Mouse (Mus musculus) lung, adult 18-20 months (tissue): ENCODE measurements at regions not wholly inside any gene's neighbourhood (a gene's known extent, or its start where the extent isn't known, plus 50 kb on each side); places are given as distances from the start of the nearest gene placed in this dataset.
A peak's percentile ranks its signal among the peaks of the same experiment; 100 is the strongest.

Experiments used
- DNase-seq, 2 experiments: peaks; one replicate each; pipeline ENCODE4 v3.0.0; 2022; ENCODE audit warnings: mixed read lengths in 2 of 2

DNA sequence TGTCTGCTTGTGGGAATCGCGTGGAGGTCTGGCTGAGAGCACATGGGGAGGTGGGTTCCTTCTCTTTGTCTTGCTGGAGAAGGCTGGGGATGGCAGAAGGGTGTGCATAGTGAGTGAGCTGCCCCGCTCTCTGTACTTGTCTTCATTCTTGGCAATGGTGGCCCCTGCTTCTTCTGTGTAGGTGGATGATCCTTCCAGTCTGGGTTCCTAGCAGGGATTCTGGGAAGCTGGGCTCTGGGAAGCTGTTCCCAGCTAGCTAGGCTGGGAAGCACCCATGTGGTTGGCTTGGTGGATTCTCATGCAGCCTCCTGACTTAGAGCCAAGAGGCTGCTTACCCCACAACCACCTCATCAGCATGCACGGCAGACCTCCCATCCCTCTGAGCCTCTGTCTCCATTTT is 156.6 kb downstream of the 9530068E07Rik start:
- no peak for DNase-seq

DNA sequence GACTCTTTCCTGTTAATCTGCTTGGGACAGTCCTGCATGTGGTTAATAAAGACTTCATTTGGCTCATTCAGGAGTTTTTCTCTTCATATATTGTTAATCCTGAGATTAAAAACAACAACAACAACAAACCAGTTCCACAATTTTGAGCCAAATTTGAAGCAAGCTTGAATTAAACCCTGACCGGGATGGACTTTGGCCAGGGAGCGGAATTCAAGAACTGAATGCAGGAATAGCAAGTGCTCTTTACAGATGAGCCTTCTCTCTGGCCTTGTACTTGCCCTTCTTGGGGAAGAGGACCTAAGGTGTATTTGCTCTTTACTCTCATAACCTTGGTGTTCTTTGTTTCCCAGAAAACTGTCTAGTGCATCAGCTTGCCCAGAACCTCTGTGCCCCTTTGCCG is 161.6 kb downstream of the 9530068E07Rik start:
- no peak for DNase-seq

DNA sequence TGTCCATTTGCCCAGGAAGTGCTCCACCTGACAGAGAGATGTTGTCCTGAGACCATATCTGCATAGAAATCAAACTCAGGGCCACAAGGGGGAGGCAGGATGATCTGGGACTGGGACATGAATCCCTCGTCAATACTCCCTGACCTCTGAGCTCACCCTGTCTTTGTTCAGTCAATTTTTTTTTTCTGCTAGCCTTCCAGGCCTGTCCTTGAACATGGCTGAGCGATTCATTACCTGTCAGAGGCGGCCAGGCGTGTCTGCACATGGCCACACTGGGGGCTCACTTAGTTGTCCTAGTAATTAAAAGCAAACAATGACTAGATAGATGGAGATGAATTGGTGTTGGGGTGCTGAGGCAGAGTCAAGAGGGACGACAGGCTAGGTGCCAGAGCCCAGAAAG is 162.6 kb downstream of the 9530068E07Rik start:
- DNase-seq: no peak

DNA sequence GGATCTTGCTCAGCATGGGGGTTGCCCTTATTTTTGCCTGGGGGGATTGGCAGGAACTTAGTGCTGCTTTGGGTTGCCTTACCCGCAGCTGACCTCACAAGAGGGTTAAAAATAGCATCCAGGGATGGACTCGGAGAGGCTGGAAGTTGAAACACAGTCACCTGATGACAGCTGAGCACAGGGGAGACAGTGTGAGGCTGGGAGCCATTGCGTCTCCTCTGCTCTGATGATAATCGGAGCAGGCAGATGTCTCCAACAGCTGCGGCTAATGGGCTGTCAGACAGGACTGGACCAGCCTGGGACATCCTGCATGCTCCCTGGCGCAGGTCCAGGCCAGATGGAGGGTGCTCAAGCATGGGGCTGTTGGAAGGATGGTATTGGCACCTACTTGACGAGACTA is 165.1 kb downstream of the 9530068E07Rik start:
- DNase-seq: peak; percentile 9 to 27

DNA sequence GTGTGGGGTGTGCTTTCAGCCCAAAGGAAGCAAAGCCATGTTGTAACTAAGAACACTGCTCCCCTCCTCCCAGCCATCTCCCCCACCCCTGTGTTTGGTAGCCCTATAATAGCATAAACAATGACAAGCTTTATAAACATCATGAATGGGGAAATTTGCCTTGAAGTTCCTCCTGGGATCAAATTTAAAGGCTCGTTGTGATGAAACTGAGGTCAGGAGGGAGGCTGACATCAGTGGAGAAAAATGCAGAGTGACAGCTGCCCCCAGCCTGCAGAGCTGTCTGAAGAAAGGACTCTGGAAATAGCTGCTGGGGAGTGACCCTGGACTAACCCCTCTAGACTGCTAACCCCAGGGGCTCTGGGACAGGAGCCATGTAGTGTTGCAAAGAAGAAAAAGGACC is 169.2 kb downstream of the 9530068E07Rik start:
- peak; percentile 42 to 49 for DNase-seq

DNA sequence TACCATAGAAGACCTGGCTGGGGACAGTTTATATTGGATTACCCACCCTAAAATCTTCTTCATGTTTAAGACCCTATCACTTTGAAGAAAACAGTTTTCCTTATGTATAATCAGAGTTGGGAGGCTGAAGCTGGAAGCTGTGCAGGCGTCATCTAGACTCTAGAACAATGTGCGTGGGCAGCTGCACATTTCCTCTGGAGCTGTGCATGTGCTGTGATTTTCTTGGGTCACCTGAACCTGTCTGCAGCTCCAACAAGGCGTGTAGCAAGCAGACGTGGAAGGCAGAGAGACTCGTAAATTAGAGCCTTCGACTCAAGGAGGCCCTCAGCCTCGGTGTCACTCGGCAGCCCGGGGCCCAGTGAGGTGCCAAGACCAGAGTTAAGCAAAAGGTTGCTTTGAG is 169.8 kb downstream of the 9530068E07Rik start:
- DNase-seq: no peak

DNA sequence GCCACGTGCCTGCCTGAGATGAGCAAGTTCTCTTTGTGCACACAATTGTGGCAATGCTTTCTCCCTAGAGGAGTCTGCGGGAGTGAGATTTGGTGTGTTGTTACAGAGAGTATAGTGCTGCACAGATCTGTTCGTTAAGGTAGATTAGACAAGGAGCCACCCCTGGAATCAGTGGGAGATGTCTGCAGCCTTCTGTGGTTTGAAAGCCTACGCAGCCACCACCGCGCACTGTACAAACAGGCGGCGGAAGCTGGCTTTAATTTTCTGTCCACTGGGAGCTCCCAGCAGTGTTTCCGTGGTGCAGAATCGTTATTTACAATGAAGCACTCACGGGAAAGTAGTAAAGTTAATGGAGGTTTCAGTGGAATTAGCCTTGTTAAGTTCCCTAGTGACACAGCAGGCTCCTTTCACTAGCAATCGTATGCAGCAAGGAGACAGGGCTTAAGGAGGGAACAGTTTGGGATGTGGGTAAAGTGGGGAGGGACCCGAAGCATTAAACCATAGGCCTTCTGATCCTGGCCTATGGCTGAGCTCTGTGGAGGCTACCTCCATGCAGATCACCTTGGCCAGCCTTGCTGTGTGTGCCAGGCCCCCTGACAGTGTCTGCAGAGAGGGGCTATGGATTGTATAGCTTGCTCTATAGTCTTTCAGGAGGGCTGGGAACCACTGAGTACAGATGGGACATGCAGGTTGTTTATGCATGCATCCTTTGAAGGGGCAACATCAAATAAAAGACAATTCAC is 171.9 kb downstream of the 9530068E07Rik start:
- DNase-seq: no peak

DNA sequence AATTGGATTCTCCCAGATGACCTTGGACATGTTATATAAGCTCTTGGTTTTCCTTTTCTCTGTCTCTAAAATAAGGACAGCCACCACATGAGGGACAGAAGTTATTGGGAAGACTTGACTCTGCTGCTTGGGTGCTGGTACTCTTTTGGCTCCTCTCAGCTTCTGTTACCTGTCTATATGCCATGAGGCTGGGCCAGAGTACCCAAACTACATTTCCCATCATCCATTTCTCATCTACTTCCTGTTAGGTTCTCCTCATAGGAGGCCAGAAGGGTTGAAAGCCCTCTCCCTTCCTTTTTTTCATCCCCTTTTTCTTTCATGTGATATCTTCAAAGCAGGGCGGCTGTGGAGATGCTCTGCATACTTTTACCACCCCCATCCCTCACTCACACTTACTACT is 172.6 kb downstream of the 9530068E07Rik start:
- no peak for DNase-seq

DNA sequence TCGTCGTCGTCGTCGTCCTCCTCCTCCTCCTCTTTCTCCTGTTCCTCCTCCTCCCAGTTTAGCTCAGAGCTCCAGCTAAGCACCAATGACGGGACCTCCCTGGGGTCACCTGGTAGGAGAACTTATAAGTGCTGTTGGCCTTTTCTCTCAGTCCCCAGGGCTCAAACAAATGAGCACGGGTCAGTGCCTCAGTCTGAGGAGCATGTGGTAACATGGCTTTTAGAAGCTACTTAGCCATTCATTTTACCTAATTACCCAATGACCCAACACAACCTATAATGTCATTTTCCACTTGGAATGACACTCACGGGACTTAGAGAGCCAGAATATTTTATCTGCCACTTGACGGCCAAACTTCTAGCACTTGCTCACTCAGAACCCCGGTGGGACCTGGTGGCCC is 173.5 kb downstream of the 9530068E07Rik start:
- DNase-seq: no peak

DNA sequence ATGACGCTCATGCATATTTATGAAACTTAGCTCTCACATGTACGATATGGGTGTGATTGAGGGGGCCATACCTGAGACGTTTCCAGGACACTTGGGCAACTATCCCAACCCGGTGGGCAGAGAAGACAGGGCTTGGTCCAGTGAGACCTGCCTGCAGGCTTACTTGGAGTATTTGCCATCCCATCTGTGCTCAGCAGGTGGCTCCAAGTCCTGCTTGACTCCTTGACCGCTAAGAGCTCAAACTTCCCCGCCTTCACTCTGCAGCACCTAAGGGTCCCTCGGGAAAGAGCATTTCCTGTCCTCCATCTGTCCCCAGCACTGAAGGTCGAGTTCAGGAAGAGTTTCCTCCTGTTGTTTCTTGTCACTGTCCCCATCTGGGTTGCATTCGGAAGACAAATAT is 182.2 kb downstream of the 9530068E07Rik start:
- DNase-seq: no peak

DNA sequence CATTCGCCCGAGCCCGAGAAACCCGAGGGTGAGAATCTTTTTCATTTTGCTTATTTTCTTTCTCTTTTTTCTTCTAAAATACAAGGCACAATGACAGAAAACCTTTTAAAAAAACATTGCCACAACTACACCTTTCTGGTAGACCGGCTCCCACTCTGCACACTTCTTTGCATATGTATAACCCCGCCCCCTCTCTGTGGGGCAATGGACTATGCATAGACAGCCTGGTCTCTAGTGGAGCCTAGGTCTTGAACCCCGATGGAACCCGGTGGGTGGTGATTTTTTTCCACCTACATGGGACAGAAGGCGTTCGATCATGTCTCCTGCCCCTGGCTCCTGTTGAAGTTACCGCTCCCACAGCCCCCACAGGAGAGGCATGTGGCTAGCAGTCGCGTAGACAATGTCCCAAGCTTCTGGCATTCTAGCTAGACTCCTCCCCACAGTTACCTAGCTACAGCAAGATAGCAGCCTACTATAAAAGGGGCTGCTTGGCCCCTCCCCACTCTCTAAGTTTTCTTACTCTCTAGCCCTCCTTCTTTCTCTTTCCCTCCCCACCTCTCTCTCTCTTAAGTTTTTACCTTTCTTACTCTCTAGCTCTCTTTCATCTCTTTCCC is 183.6 kb downstream of the 9530068E07Rik start:
- DNase-seq: no peak

DNA sequence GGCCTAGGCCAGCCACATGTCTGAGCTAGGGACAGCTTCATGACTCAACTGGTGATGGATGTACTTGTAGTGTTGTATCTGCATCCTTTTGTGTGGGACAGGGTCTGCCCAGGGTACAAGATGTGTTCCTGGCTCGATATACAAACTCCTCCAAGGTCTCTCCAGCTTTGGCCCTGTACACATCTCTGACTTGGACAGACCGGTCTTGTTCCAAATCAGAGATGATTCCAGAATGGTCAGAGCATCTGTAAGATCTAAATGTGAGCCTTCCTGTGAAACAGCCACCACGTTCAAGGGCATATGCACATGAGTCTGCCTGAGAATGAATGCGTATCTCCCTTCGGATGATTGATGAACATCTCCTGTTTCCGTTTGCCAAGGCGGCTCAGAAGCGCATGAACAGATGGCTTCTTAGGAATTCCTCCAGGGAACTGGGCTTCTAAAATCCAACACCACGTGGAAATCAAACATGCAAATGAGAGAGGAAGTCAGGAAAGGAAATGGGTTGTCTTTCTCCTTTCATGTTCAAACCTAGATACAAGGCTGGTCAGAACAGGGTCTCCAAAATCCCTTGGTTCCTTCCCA is 172.7 kb upstream of the Fstl4 start:
- DNase-seq: no peak

DNA sequence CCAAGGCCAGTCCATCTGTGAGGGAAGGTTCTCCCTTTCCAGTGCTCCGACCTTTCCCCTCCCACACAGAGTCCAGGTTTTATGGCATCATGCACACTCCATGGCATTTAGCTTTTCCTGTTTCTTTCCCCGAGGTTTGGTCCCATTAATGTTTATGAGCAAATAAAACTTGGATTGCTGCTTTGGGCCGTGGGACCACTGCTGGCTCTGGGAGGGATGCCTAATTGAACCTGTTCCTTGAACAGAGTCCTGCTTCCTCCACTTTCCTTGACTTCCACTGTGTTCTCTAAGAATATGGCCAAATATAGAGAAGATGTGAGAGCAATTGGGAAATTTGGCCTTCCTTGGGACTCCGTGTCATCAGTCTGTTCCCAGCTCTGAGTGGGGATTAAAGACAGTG is 170.3 kb upstream of the Fstl4 start:
- no peak for DNase-seq

DNA sequence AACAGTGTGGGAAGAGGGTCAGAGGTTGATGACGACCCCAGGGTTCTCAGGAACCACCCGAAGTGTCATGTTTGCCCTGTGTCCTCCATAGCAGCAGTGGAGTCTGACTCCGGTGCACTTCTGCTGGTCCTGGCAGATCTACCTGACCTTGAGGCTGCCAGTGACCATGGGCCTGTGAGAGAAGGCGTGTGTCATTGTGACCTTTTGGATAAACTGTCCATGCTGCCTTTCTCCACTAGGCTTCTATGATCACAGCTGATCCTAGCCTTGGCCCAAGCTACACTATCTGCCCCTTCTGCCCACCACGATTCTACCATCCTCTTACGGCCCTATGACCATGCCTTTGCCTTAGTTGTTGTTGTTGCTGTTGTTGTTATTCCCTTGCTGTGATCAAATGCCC is 163.2 kb upstream of the Fstl4 start:
- no peak for DNase-seq

DNA sequence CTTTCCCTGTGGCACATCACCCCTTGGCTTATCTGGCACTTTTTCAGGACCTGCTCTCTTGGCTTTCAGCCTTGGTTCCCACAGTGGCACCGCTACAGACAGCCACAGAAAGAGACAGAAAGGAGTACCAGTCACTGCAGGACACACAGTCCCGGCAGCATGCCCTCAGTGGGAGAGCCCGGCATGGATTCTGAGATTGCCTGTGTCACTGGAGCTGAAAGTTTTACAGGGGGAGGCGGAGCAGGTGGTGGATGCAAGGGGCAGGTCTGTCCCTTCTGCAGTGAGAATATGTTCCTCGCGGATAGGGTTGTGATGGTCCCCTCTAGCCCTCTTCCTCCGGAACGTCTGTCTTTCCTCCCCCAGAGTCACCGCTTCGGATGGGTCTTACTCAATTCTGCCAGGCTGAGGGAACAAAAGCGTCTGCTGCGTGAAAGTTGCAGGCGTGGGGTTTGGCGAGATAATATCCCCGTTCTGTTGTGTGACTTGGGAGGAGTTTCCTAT is 162.3 kb upstream of the Fstl4 start:
- DNase-seq: no peak

DNA sequence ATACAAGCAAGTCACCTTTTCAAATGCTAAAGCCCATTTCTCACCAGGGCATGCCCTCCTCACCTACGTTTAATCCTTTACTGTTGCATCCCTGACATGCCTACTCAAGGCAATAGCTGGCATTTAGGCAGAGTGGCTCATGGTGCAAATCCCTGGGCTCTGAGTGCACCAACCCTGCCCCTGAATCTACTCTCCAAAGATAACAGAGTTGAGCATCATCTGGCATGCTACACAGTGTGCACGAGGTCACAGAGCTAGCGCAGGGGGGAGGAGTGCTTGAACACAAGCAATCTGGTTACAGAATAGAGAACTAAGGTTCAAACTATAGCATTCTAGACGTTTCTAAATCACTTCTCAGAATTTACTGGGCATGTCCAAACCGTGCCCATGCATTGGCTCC is 161.6 kb upstream of the Fstl4 start:
- no peak for DNase-seq

DNA sequence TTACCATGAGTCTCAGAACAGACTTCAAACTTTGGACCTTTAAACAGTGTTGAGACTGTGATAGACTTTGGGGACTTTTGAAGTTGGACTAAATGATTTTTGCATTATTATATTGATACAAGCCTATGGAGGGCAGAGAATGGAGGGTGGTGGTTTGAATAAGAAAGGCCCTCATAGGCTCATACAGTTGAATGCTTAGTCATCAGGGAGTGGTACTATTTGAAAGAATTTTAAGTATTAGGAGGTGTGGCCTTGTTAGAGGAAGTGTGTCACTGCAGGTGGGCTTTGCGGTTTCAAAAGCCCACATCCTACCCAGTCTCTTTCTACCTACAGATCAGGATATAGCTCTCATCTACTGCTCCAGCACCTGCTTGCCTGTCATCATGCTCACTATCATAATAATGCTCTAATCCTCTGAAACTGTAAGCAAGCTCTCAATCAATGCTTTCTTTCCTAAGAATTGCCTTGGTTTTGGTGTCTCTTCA is 153.7 kb upstream of the Fstl4 start:
- DNase-seq: no peak

DNA sequence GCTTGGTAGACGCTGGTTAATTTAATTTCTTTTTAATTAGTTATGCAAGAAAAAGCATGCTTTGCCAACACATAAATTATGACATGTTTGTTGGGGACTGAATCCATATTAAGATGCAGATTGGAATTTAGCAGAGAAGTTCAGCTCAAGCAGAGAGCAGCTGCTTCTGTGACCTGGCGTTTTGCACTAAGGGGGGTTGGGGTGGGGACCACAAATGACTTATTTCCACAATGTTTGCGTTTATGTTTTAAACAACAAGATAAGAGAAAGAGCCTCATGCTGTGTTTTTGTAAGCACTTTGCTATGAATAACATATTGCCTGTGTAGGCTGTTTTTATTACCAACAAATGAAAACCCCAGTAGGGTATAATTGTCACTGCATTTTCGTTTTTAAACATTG is 148.8 kb upstream of the Fstl4 start:
- DNase-seq: no peak

DNA sequence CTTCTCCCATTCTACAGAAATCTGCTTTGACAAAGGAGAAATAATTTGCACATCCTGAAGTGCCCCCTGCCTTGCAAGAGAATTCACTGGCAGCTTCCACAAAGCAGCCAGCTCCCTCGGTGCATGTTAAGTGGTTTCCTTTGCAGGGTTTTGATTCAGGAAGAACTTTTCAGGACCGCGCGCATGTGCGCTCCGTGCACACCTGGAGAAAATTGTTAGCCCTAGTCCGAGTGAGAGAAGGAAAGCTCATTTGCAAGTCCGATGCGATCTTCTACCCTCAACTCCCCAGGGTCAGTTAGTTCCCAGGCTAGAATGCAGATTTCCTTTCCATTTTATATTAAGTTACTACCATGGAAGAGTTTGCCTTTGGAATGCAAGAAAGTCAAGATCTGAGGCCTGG is 145.8 kb upstream of the Fstl4 start:
- no peak for DNase-seq

DNA sequence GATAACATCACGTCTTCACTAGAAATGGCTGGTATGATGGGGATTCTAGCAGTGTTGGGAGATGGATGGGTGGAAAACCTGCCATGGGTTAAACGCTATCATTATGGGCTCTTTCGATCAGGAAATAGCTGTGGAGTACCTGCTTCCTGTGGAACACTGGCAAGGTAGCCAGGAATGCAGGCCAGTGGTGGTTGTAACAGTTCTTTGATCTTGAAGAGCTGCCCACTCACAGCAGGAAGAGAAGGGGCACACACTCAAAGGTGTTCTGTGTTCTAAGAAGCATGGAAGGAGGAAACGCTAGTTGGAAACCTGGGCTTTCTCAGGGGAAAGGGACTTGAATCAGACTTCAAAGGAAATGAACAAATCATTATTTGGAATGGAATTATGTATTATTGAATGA is 141.6 kb upstream of the Fstl4 start:
- peak; percentile 33 to 60 for DNase-seq

DNA sequence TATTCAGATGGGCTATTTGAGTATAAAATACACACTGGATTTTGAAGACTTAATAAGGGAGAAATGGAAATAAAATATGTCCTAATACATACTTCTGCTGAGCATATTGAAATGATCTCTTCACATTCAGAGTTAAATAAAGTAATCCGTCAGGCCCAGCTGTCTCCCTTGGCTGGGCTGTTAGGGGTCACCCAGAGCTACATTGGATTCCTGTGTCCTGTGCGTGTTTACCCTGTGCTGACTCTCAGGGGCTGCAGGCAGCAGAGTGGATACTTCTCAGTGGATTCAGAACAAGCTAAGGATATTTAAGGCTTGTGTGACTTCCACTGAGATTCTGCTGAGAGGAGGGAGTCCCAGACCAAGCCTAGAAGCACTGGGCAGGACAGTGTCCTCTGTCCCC is 135.6 kb upstream of the Fstl4 start:
- no peak for DNase-seq

DNA sequence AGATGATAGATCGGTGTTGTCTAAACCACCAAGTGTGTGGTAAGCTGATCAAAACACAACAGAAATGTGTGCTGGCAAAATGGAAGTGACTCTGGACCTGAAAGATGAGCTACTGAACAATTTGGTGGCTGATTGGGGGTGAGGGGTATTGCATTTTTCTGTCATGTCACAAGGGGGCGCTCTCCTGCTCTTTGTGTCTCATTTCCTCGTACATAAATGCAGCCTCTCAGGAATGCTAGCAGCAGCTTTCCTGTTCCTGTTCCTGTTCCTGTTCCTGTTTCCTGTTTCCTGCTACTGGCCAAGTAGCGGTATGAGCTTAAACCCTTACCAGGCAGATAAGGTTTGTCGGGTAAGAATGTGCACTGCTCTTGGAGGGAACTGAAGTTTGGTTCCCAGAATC is 134.7 kb upstream of the Fstl4 start:
- no peak for DNase-seq

DNA sequence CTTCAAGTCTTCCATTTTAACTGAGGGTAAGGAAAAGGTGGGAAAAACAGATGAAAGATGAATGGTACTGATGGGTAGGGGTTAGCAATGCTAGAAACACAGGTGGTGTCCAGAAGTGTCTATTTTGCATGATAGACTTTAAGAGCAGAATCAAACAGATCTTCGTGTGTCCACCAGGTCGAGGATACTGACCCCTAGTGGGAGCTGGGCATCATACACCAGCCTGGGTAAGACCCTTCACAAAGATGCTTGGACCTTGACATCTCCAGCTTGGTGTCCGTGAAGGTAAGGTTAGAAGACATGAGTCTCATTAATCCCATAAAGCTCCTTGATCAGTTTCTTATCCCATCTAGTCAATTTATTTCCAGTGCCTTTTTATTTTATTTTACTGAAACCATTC is 132.9 kb upstream of the Fstl4 start:
- DNase-seq: no peak

DNA sequence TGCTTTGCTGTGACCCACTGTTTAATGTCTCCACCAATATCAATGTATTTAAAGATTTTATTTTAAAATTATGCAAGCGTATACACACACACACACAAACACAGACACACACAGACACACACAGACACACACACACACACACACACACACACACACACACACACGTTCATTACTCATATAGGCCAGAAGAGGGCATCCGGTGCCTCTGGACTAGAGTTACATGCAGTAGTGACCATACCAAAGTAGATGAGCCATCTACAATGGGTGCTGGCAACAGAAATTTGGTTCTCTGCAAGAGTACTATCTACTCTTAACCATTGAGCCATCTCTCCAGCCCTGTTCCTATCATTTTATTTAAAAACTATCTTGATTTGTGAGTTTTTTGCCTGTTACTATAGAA is 130.2 kb upstream of the Fstl4 start:
- DNase-seq: no peak
